Mouse (Mus musculus) testis, adult 10 weeks (tissue): ENCODE data around the gene BC055324. TPM values are rescaled to one million over a fixed set of nuclear protein-coding genes. Genes with fewer than 3 reads are reported as not detected.

ENCODE experiments used
- polyA plus RNA-seq: library from polyadenylated mRNA; stranded (reverse); fragments of 350-450 nt; fragmentation: Illumina TruSeq; extraction: RNeasy Lipid Tissue Mini Kit (QIAGEN cat#74804); gene quantifications from one replicate; pipeline ENCODE4 v1.2.3, GENCODE M21; 2014; ENCODE audit warnings: low read depth, low replicate concordance

BC055324 gene
- polyA plus RNA-seq, result 22.5 TPM

GRCm38 (mm10) chr1:163994721-163995608 lies at the start of gene BC055324, which contains the start of gene Mettl18:
TSS of gene BC055324 (minus strand) at chr1:163994796.
TSS of gene Mettl18 (plus strand) at chr1:163994889.

GRCm38 (mm10) chr1:163928846-163929245 lies 65.8 kb downstream of the BC055324 start, which contains the start of gene Scyl3:
TSS of gene Scyl3 (plus strand) at chr1:163929100.

Other genes starting within 250 kb of the BC055324 start
- gene Kifap3, start 215.2 kb downstream of the BC055324 start, polyA plus RNA-seq, result 330 TPM
- 18.0 TPM for gene Scyl3, start 65.7 kb downstream of the BC055324 start, polyA plus RNA-seq
- gene Mettl18, start 93 bp upstream of the BC055324 start, polyA plus RNA-seq, result 7.6 TPM
- 1.8 TPM for gene Sele, start 53.4 kb upstream of the BC055324 start, polyA plus RNA-seq
- 10.5 TPM for gene Sell, start 67.2 kb upstream of the BC055324 start, polyA plus RNA-seq
- gene Selp, start 120.5 kb upstream of the BC055324 start, polyA plus RNA-seq, result 0.76 TPM
- 7.7 TPM for gene F5, start 157.0 kb upstream of the BC055324 start, polyA plus RNA-seq